Mouse (Mus musculus): ENCODE data around the gene Tmem232.
"Not testable (repeated sequence)": the region's sequence is repeated elsewhere in the genome, so short reads cannot be mapped to it uniquely, and the experiment has no call there.

Gene Tmem232

DNA sequence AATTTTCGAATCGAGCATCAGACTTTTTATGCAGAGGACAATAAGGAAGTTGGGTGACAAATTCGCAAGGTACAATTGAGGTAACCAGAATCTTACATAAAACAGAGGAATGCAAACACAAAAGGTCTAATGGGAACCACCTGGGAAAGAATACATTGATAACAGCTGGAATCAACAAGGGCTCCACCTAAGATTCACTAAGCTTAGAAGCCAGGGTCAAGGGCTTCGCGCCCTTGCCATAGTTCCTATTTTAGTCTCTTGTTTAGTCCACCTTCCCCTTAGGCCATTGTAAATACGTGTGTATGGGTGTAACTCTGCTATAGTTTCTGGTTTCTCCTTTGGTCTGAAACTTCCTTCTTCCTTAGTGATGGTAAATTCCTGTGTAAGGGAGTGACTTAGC is 318.9 kb downstream of the Tmem232 start:
- not testable (repeated sequence) for DNase-seq (ENCODE audit: low read depth)

Data from NIH3T3 (cell line).